Mouse (Mus musculus) cortical plate, adult 2 months (tissue): ENCODE results near the gene Vps33b.

Source experiments
- CTCF ChIP-seq: fragments of 200-500 bp; IDR thresholded peaks from 2 replicates; pipeline ENCODE4 v1.5.1; 2011; ENCODE audit warnings: mild to moderate bottlenecking, control low read depth, low read length; ENCODE audit not compliant: insufficient read depth; ENCODE audit errors: extremely low read depth
- POLR2A ChIP-seq: fragments of 200-500 bp; IDR thresholded peaks from 2 replicates; pipeline ENCODE4 v1.6.1; 2011; ENCODE audit warnings: mild to moderate bottlenecking, low read length, control low read depth; ENCODE audit not compliant: insufficient read depth; ENCODE audit errors: extremely low read depth

GRCm38 (mm10) chr7:80252437-80252836 lies 17.0 kb upstream of the Vps33b start:
- TF ChIP-seq CTCF (no peak), POLR2A (no peak)
